Mouse (Mus musculus) bone marrow, adult 2 months (tissue): Measurements from ENCODE around the gene Fktn.

ENCODE experiments used
- CTCF ChIP-seq: fragments of 200-500 bp; IDR thresholded peaks from 2 replicates; pipeline ENCODE4 v1.5.1; 2011; ENCODE audit warnings: low read length, control low read depth; ENCODE audit not compliant: control insufficient read depth, insufficient read depth
- POLR2A ChIP-seq: fragments of 200-500 bp; IDR thresholded peaks from 2 replicates; pipeline ENCODE4 v1.6.1; 2011; ENCODE audit warnings: low read depth, mild to moderate bottlenecking, control low read depth, low read length, borderline replicate concordance; ENCODE audit not compliant: control insufficient read depth

DNA sequence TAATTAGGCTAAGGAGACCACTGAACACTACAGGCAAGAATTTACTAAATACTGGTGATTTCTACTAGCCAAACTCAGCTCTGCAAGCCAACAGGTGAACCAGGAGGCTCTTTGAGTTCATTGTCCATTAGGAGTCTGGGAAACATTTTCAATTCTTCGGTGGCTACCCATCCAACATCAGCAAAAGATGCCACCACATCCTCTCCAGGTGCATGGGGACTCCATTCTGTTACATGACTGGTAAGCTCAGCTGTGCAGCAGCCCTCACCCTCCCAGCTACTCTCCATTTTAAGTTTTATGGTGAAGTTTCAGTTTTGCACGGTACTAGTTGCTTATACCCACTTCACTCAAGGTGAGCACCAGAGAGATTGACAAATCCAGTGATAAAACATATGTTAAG is 3.8 kb upstream of the Fktn start:
- no peak for TF ChIP-seq CTCF
- TF ChIP-seq POLR2A = no peak
